Mouse (Mus musculus): ENCODE data around the gene Sf3a1. TPM values are rescaled to one million over a fixed set of nuclear protein-coding genes. Genes with fewer than 3 reads are reported as not detected.

Gene Sf3a1
- 12.0 TPM for polyA plus RNA-seq (2014; fragmentation: Illumina TruSeq; extraction: RNeasy Lipid Tissue Mini Kit (QIAGEN cat#74804); ENCODE audit: insufficient read depth, low read depth, low replicate concordance)

GRCm38 (mm10) chr11:4159808-4160708 lies at the start of gene Sf3a1, which contains the start of gene Ccdc157:
Gene Sf3a1 (plus strand): TSS chr11:4160350.
Gene Ccdc157 (minus strand): TSS chr11:4160293.

DNA sequence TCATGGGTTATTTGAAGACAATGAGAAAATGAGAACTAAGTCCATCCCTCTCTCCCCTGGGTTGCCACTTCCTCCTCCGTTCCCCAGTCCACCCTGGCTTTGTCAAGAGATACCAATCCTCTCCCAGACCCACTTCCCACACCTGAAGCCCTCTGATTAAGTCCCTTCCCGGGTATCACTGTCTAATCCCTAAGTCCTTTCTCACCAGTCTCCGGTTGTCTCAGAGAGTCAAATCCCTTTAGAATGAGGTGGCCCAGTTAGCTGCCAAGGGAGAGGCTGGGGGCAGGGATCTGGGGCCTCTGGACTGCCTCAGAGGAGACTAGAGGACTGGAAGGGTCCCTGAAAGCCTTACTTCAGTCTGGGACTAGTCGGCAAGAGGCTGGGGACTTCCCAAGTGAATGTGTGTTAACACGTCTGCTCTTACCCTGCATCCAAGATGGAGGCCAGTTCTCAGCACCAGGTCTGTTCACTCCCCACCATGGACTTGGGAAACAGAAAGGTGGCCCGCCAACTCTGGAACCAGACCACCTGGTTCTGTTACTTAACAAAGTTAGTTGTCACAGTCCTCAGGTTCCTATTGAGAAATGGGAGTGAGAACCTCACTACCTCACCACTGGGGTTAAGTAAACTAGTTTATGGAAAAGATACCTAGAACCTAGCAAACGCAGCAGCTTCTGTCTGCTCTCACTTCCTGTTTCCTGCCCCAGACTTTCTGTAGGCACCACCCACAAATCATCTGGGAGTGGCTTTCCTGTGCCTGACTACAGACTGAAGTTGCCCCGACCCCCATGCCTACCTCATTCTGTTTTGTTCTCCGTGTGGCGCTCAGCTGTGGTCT lies 37.2 kb upstream of the Sf3a1 start, which contains the start of gene Sec14l2:
Gene Sec14l2, minus strand, starts transcription at position 674 of the 838 bp plus-strand sequence.

GRCm38 (mm10) chr11:4134986-4135935 lies 24.9 kb upstream of the Sf3a1 start, which contains the start of gene Rnf215:
Gene Rnf215 (plus strand): TSS chr11:4135202.

GRCm38 (mm10) chr11:4186486-4187317 lies 26.6 kb downstream of the Sf3a1 start, which contains the start of gene Tbc1d10a:
Gene Tbc1d10a (plus strand): TSS chr11:4186789.

DNA sequence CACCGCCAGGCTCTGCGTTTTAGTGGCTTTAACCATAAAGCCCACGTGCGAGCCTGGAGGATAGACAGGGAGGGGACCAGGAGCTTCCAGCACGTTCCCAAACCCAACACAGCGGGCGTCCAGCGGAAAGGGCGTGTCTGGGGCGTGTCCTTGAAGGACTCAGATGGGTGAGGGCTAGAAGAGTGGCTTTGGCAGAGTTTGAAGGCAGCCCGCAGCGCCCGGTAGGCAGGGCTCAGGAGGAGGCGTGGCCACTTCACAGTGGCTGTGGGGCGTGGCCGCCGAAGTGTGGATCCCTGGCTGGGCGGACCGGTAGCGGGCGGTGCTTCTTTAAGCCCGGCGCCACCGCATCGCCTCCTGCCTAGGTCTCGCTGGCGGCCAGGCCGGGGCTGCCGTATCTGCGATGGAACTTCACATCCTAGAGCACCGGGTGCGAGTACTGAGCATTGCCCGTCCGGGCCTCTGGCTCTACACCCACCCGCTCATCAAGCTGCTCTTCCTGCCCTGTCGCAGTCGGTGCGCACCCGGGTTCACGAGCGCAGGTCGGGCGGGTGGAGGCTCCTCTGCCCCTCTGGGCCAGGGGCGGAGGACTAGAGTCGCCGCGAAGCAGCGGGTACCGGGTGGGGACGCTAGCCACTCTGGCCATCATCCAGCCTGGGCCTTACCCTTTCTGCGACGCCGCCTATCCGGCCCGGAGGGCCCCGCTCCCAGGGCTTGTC lies 57.9 kb downstream of the Sf3a1 start, which contains the start of gene Castor1:
Gene Castor1, plus strand, starts transcription at position 312 of the 716 bp plus-strand sequence.

Other genes with a start within 250 kb of the Sf3a1 start
- 12.5 TPM for gene Slc35e4, start 245.7 kb upstream of the Sf3a1 start, polyA plus RNA-seq (2014; fragmentation: Illumina TruSeq; extraction: RNeasy Lipid Tissue Mini Kit (QIAGEN cat#74804); ENCODE audit: insufficient read depth, low read depth, low replicate concordance)
- 145 TPM for gene Tcn2, start 228.2 kb upstream of the Sf3a1 start, polyA plus RNA-seq (2014; fragmentation: Illumina TruSeq; extraction: RNeasy Lipid Tissue Mini Kit (QIAGEN cat#74804); ENCODE audit: insufficient read depth, low read depth, low replicate concordance)
- 27.9 TPM for gene Pes1, start 196.4 kb upstream of the Sf3a1 start, polyA plus RNA-seq (2014; fragmentation: Illumina TruSeq; extraction: RNeasy Lipid Tissue Mini Kit (QIAGEN cat#74804); ENCODE audit: insufficient read depth, low read depth, low replicate concordance)
- gene 4930556J24Rik, start 183.6 kb upstream of the Sf3a1 start, polyA plus RNA-seq (2014; fragmentation: Illumina TruSeq; extraction: RNeasy Lipid Tissue Mini Kit (QIAGEN cat#74804); ENCODE audit: insufficient read depth, low read depth, low replicate concordance) = not detected
- 6.6 TPM for gene Gal3st1, start 176.7 kb upstream of the Sf3a1 start, polyA plus RNA-seq (2014; fragmentation: Illumina TruSeq; extraction: RNeasy Lipid Tissue Mini Kit (QIAGEN cat#74804); ENCODE audit: insufficient read depth, low read depth, low replicate concordance)
- gene Sec14l4, start 128.9 kb upstream of the Sf3a1 start, polyA plus RNA-seq (2014; fragmentation: Illumina TruSeq; extraction: RNeasy Lipid Tissue Mini Kit (QIAGEN cat#74804); ENCODE audit: insufficient read depth, low read depth, low replicate concordance) = 21.4 TPM
- 340 TPM for gene Sec14l3, start 95.5 kb upstream of the Sf3a1 start, polyA plus RNA-seq (2014; fragmentation: Illumina TruSeq; extraction: RNeasy Lipid Tissue Mini Kit (QIAGEN cat#74804); ENCODE audit: insufficient read depth, low read depth, low replicate concordance)
- gene Mtfp1, start 64.9 kb upstream of the Sf3a1 start, polyA plus RNA-seq (2014; fragmentation: Illumina TruSeq; extraction: RNeasy Lipid Tissue Mini Kit (QIAGEN cat#74804); ENCODE audit: insufficient read depth, low read depth, low replicate concordance) = 9.5 TPM
- 10.4 TPM for gene Sec14l2, start 36.9 kb upstream of the Sf3a1 start, polyA plus RNA-seq (2014; fragmentation: Illumina TruSeq; extraction: RNeasy Lipid Tissue Mini Kit (QIAGEN cat#74804); ENCODE audit: insufficient read depth, low read depth, low replicate concordance)
- 33.5 TPM for gene Rnf215, start 25.1 kb upstream of the Sf3a1 start, polyA plus RNA-seq (2014; fragmentation: Illumina TruSeq; extraction: RNeasy Lipid Tissue Mini Kit (QIAGEN cat#74804); ENCODE audit: insufficient read depth, low read depth, low replicate concordance)
- gene Ccdc157, start 57 bp upstream of the Sf3a1 start, polyA plus RNA-seq (2014; fragmentation: Illumina TruSeq; extraction: RNeasy Lipid Tissue Mini Kit (QIAGEN cat#74804); ENCODE audit: insufficient read depth, low read depth, low replicate concordance) = 9.7 TPM
- 31.0 TPM for gene Tbc1d10a, start 26.4 kb downstream of the Sf3a1 start, polyA plus RNA-seq (2014; fragmentation: Illumina TruSeq; extraction: RNeasy Lipid Tissue Mini Kit (QIAGEN cat#74804); ENCODE audit: insufficient read depth, low read depth, low replicate concordance)
- gene Castor1, start 57.9 kb downstream of the Sf3a1 start, polyA plus RNA-seq (2014; fragmentation: Illumina TruSeq; extraction: RNeasy Lipid Tissue Mini Kit (QIAGEN cat#74804); ENCODE audit: insufficient read depth, low read depth, low replicate concordance) = 9.7 TPM
- 1.0 TPM for gene Osm, start 76.1 kb downstream of the Sf3a1 start, polyA plus RNA-seq (2014; fragmentation: Illumina TruSeq; extraction: RNeasy Lipid Tissue Mini Kit (QIAGEN cat#74804); ENCODE audit: insufficient read depth, low read depth, low replicate concordance)
- 1.4 TPM for gene Lif, start 97.2 kb downstream of the Sf3a1 start, polyA plus RNA-seq (2014; fragmentation: Illumina TruSeq; extraction: RNeasy Lipid Tissue Mini Kit (QIAGEN cat#74804); ENCODE audit: insufficient read depth, low read depth, low replicate concordance)

All from lung, adult 10 weeks (tissue).